Mouse (Mus musculus) layer of hippocampus, adult 9-10 months (tissue): ENCODE data around the gene Cox8b.
"Not testable (repeated sequence)": the region's sequence is repeated elsewhere in the genome, so short reads cannot be mapped to it uniquely, and the experiment has no call there.

Experiments used
- DNase-seq: peaks from one replicate; pipeline ENCODE4 v3.0.0; 2022; ENCODE audit warnings: low spot score

Cox8b gene

GRCm38 (mm10) chr7:140912846-140913482, 12.7 kb upstream of the Cox8b start:
- DNase-seq, result no peak

- DNase-seq, result no peak
Observed at GRCm38 (mm10) chr7:140912293-140912692, 12.0 kb upstream of the Cox8b start.

DNA sequence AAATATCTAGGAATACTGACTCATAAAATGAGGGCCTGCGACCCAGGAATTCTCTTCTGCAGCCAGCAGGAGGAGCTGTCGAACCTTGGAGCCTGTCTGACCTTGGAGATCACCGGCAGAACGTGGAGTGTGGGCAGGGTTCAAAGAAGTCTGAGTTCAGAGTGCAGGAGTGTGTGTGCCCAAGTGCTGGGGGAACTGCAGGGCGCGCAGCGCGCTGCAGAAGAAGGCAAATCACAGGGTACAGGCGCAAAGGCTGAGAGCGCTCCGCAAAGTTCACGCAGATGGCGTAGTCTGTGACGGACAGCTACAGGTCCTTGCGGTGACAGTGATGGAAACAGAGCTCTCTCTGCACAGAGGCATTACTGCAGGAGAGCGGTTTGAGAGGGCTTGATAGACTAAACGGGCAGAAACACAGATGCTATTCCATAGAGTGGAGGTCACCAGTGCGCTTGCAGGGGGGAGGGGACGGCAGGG, 8.4 kb upstream of the Cox8b start:
- DNase-seq, result peak; percentile 44

DNA sequence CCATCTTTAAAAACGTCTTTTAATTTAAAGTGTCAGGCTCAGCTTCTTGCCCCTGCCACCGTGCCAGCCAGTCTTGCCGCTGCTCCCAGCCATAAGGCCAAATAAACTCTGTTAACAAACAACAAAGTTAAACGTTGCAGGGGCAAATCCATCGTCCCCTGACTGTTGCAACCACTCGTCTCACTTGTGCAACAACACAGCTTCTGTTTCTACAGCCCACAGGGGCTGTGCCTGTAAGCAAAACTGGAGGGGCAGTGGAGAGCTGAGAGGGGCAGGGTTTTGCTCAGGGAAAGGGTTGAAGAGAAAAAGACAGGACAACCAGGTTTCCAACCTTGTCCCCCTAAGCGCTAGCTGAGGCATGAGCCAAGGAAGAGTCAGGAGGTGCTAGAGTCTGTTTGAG, 7.9 kb upstream of the Cox8b start:
- DNase-seq, result no peak

- DNase-seq, result no peak
Observed at GRCm38 (mm10) chr7:140907697-140908096, 7.5 kb upstream of the Cox8b start.

GRCm38 (mm10) chr7:140907131-140907530, 6.9 kb upstream of the Cox8b start:
- DNase-seq, result no peak

DNA sequence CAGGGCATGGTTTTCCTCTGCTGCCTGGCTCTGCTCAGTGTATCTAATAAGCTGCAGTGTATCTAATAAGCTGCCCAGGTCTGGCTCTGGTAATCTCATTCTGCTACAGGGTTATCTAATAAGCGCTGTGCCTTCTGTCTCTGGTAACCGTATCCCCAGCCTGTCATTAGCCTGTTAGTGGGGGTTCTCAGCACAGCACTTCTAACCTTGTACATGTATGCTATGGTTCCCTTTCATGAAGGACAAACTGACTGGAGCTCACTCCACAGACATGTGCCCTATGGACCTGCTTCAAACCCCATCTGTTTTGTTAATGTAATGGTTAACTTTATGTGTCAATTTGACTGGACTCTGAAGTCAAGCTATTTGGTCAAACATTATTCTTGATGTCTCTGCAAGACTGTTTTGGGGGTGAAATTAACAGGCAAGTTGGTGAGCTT, 5.4 kb upstream of the Cox8b start:
- DNase-seq, result no peak

- DNase-seq, result peak; percentile 49
Observed at GRCm38 (mm10) chr7:140903212-140903611, 3.0 kb upstream of the Cox8b start.

DNA sequence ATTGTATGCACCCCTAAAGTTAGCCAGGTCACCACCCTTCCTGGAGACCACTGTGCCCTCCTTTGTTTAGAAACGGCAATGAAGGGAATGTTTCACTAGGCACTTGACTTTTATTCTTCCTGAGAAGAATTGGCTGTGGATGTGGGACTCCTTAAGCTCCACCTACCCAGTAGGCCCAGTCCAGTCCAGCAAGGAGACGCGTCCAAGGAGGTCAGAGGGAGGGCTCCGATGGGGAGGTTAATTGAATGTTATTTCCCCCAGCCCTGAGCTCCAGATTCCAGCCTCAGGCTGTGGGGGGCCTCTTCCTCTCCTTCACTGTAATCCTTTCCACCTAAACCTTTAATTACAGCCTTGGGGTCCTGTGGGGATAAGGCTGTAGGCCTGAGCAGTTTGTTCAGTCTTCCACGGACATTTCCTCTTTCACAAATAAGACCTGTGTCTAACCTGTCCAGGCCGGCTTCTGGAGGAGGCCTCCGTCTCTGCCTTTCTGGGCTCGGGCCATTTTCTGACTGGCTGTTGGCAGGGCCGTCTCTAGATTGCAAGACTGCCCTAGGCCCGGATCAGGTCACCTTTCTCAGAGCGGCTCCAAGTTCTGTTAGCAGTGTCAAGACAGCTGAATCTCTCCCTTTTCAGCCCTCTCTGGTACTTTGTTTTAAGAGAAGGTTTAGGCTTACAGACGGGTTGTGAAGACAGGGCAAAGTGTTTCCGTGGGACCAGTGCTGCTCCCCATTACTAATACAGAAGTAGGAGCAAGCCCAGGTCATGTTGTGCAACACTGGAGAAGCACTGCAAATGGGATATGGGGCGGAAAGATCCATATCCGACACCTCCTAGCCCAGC, 2.0 kb upstream of the Cox8b start:
- DNase-seq, result no peak

- no peak for DNase-seq
Observed at GRCm38 (mm10) chr7:140899121-140899520, 1.1 kb downstream of the Cox8b start.

- no peak for DNase-seq
Observed at GRCm38 (mm10) chr7:140897863-140898262, 2.4 kb downstream of the Cox8b start.

GRCm38 (mm10) chr7:140894611-140895010, 5.6 kb downstream of the Cox8b start:
- DNase-seq, result no peak

DNA sequence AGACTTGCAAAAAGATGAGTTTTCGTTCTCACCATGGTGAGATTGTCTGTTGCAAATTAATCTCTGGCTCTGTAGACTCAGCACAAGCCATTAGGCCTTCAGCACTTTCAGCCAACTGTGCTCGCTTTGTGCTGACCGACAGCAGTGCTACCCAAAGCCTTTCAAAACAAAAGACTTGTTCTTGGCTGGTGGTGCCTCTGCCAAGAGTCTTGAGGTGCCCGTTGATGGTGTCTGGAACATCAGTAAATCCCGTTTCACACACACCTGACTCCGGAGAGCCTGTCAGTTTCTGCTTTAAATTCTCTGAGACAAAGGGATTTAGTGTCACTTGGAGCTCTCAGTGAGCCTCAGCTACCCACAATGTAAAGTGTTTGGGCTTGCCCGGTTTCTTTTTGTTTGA, 6.2 kb downstream of the Cox8b start:
- no peak for DNase-seq

DNA sequence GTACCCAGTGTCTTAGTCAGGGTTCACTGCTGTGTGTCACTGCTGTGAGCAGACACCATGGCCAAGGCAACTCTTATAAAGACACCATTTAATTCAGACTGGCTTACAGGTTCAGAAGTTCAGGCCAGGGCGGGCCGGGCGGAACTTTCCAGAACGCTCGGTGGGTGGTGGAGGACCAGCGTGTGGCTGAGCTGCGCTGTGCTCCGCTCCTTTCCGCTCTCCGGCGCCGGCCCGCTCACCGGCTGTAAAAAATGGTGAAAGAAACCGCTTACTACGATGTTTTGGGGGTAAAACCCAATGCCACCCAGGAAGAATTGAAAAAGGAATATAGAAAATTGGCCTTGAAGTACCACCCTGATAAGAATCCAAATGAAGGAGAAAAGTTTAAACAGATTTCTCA, 9.6 kb downstream of the Cox8b start:
- not testable (repeated sequence) for DNase-seq

DNA sequence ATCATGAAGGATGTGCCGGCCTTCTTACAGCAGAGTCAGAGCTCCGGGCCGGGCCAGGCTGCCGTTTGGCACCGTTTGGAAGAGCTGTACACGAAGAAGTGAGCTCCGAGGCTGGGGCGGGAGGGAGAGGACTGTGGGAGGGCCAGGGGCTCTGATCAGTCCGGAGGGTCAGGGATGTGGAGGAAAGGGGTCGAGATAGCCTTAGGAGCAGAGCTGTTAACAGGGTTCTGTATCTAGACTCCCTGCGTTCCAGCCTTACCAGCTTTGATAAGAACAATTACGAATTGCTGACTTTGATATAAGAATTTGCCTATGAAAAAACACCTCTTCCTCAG, 17.8 kb downstream of the Cox8b start:
- DNase-seq, result no peak

GRCm38 (mm10) chr7:140881696-140882468, 18.4 kb downstream of the Cox8b start, which contains the start of the genes Psmd13 and Sirt3:
Psmd13 (plus strand) TSS chr7:140881968.
Sirt3 (minus strand) TSS chr7:140882309.
- peak; percentile 84 for DNase-seq

DNA sequence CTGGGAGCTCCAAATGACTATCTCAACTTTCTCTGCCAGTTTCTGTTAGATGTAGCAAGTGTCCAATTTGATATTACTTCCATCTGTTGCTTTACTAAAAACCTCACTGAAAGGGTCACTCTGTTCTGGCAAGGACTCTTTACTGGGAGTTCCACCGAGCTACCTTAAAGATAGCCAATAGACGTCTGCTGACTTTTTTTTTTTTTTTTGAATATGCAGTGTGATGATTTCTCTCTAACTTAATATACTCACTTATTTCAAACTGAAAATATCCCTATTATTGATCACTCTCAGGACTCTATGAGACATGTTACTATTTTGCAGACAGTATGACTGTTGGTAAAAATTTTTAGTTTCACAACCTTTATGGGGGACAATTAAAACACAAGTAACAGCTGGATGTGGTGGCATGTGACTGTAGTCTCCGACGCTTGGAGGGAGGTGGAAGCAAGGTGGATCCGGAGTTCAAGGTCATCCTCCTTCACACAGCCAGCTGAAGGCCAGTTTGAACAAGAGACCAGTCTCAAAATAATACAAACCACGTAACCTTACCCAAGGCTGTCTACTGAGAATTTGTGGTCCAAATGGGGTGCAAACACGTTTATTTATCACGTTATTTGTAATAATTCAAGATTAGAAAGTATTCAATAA, 19.3 kb downstream of the Cox8b start:
- DNase-seq, result no peak

- DNase-seq, result no peak
Observed at GRCm38 (mm10) chr7:140880419-140880818, 19.8 kb downstream of the Cox8b start.

- no peak for DNase-seq
Observed at GRCm38 (mm10) chr7:140879355-140879754, 20.9 kb downstream of the Cox8b start.

DNA sequence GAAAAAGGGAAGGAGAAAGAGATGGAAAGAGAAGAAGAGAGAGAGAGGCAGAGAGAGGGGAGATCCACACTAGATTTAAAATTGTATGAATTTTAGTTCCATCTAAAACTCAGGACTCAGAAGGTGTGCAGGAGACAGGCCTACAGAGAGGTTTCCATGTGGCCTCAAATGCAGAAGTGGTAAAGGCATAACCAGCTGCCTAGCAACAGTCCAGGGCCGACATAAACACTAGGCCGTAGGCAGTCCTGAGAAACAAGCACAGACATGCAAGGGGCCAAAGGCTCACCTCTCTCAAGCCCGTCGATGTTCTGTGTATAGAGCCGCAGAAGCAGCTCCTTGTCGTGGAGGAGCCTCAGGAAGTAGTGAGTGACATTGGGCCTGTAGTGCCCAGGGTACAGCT, 22.9 kb downstream of the Cox8b start:
- DNase-seq, result no peak

DNA sequence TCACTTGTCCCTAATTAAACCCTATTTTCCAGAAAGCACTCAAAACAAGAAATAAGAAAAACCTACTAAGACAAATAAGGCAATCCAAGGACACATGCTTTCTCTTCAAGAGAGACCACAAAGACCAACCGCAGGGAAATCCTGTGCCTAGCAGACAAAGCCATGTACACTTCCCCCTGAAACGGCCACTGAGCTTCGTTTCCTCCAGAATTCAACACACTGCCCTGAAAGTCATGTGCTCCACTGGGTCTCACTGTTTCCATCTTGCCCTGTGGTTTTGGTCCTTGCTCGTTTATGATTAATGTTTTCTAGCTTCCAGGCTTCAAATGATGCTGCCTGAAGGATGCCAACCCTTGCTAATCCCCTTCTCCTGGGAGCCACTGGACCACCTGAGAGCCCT, 26.0 kb downstream of the Cox8b start:
- no peak for DNase-seq

DNA sequence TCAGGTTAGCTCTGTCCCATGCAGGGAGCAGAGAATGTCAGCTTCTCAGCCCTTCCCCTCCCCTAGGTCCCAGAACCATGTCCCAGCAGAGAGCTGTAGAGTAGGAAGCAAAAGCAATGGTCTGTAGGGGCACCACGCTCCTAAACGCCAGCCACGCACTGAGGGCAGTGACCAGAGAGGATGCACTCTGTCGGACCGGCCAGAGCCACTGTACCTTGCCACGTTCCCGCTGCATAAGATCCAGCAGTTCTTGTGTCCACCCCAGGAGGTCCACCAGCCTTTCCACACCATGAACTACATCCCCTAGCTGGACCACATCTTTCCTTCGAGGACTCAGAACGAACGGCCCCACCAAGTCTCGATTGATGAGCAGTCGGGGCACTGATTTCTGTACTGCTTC, 35.5 kb downstream of the Cox8b start:
- DNase-seq, result no peak
